Mouse (Mus musculus): ENCODE data around the gene Mcidas.

Gene Mcidas

GRCm38 (mm10) chr13:112993531-112994152 lies at the start of gene Mcidas:
Gene Mcidas, plus strand, starts transcription at chr13:112993845.
- no peak for DNase-seq (ENCODE audit: low read depth in 1 of 2, low spot score in 2 of 2)

GRCm38 (mm10) chr13:112945312-112945711 lies 48.3 kb upstream of the Mcidas start:
- DNase-seq (ENCODE audit: low read depth in 1 of 2, low spot score in 2 of 2) = no peak

DNA sequence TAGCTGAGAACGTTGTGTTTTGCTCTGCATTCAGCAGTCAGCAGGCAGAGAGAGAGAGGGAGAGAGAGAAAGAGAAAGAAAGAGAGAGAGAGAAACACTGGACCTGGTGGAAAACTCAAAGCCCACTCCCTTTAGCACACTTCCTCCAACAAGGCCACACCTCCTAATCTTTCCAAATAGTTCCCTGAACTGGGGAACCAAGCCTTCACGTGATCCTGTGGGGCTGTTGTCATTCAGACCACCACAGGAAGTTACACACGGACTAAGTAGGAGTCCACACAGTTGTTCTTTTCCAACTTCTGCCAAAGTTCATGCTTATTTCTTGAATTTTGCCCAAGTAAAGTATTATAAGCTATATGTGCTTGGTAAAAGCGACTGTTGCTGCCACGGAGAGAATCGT lies 47.7 kb upstream of the Mcidas start:
- DNase-seq (ENCODE audit: low read depth in 1 of 2, low spot score in 2 of 2) = no peak

- no peak for DNase-seq (ENCODE audit: low read depth in 1 of 2, low spot score in 2 of 2)
These were observed 39.6 kb upstream of the Mcidas start for GRCm38 (mm10) chr13:112954067-112954466.

- no peak for DNase-seq (ENCODE audit: low read depth in 1 of 2, low spot score in 2 of 2)
These were observed 30.6 kb upstream of the Mcidas start for GRCm38 (mm10) chr13:112963081-112963480.

GRCm38 (mm10) chr13:112964421-112964820 lies 29.2 kb upstream of the Mcidas start:
- DNase-seq (ENCODE audit: low read depth in 1 of 2, low spot score in 2 of 2) = no peak

- no peak for DNase-seq (ENCODE audit: low read depth in 1 of 2, low spot score in 2 of 2)
These were observed 26.4 kb upstream of the Mcidas start for GRCm38 (mm10) chr13:112967267-112967666.

DNA sequence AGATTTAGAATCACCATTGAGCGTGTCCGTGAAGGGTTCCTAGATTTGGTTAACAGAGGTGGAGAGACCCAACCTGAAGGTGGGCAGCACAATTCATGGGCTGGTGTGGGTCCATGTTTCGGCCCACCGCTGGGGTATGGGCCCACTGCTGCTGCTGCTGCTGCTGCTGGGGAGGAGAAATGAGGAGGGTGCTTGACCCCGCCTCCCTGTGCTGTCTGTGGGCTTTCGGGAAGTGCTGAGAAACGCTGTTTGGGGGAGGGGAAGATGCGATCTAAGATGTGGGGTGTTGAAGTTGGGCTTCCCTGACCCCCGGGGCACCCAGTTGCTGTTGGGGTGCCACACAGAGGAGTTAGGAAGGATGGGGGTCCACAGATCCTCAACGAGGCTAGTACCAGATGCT lies 16.9 kb upstream of the Mcidas start:
- no peak for DNase-seq (ENCODE audit: low read depth in 1 of 2, low spot score in 2 of 2)

DNA sequence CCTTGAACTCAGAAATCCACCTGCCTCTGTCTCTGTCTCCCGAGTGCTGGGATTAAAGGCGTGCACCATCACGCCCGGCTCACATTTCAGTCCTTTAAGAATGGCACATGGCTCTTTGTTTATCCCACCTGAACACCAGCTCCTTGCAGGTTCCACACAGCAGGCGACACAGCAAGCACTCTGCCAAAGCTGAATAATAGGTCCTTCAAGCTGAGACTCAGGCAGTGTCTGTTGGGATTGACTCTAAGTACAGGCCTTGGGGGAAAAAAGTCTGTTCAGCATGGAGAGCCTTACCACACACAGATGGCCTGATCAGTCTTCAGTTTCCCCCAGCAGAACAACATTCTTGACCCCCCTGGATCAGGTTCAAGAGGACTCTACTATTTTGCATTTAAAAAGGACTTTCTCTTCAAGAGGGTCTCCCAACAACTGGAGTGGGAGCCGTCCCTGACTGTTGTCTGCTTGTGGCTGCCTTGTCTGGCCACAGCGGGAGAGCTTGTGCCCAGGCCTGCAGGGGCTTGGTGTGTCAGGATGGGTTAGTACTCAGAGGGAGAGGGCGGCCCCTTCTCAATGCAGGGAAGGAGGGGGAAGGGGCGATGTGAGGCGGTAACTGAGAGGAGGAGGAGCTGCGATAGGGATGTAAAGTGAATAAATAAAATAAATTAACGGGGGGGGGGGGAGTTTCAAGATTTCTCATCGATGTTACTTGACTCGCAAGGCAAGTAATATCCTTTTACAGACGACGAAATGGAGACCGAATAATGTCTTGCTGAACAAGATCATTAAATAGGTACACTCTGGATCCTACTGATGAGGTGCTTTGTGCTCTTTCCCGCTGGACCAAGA lies 7.8 kb upstream of the Mcidas start:
- DNase-seq (ENCODE audit: low read depth in 1 of 2, low spot score in 2 of 2) = no peak

DNA sequence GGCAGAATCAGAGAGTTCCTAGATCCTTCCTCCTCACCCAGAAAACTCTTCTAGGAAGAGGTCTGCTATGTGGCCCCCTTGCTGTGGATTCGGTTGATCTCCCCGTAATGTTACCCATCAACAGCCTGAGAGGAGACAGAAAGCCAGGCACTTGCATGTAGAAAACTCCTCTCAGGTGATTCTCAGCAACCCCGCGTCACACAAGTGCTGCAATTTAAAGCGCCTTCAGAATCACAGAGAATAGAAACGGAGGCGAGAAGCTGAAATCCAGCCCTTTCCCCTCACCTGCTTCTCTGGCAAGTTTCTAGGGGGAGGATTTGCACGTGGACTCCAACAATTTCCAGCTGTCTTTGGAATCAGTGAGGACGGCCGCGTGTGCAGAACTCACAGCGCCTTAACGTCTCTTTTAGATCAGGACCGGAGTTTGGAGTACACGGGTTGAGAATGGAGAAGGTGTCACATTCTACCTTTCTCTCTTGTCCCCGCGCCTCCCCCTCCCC lies 7.1 kb upstream of the Mcidas start:
- DNase-seq (ENCODE audit: low read depth in 1 of 2, low spot score in 2 of 2) = no peak

GRCm38 (mm10) chr13:112987532-112987943 lies 6.1 kb upstream of the Mcidas start, which contains the start of gene Ccno:
Gene Ccno, plus strand, starts transcription at chr13:112987802.
- DNase-seq (ENCODE audit: low read depth in 1 of 2, low spot score in 2 of 2) = peak in 1 of 2 experiments; percentile 62

DNA sequence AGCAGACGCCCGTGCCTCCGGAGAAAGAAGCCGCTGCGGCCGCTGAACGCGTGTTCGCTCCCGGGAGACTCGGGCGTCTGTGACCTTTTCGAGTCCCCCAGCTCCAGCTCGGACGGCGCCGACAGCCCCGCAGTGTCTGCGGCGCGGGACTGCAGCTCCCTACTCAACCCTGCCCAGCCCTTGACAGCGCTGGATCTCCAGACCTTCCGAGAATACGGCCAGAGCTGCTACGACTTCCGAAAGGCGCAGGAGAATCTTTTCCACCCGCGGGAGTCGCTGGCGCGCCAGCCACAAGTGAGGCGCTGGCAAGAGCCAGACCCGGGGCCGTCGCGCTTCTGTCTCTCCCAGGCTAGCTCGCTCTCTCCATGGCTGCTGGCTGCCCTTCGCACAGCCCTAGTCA lies 5.7 kb upstream of the Mcidas start:
- DNase-seq (ENCODE audit: low read depth in 1 of 2, low spot score in 2 of 2) = no peak

DNA sequence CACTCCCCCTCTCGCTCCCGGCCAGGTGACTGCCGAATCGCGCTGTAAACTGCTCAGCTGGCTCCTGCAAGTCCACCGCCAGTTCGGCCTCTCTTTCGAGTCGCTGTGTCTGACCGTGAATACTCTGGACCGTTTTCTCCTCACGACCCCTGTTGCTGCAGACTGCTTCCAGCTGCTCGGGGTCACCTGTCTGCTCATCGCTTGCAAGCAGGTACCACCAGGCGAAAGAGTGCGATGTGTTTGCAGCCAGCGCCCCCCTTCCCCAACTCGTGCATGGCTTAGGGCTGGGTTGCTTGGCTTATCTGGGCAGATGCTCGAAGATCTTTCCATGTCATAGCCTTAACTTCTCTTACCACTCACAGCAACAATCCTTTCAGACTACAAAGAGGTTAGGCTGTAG lies 4.8 kb upstream of the Mcidas start:
- no peak for DNase-seq (ENCODE audit: low read depth in 1 of 2, low spot score in 2 of 2)

DNA sequence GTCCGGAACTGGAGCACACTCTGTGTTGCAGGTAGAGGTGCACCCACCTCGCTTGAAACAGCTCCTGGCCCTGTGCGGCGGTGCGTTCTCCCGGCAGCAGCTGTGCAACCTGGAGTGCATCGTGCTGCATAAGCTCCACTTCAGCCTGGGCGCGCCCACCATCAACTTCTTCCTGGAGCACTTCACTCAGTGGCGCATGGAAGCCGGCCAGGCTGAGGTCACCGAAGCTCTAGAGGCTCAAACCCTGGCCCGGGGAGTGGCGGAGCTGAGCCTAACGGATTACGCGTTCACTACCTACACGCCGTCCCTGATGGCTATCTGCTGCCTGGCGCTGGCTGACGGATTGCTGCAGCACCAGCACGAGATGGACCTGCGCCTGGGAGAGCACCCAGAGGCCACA lies 4.1 kb upstream of the Mcidas start:
- no peak for DNase-seq (ENCODE audit: low read depth in 1 of 2, low spot score in 2 of 2)

DNA sequence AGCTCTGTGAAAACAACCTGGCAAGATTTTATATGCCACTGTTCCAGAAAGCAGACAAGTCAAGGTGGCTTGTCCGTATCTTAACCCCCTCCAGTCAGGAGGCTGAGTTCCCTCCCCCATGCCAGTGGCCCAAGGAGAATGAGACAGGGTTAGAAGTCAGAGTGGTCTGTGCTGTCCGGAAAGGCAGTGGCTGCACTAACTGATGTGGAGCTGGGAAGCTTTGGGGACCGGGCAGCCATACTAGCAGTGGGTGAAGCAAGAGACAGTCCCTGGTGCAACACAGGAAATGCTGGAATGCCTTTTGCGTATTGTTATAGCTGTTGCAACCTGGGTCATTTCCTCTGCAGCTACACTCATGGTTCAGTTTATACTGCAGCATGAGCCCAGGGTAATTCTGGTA lies 3.3 kb upstream of the Mcidas start:
- DNase-seq (ENCODE audit: low read depth in 1 of 2, low spot score in 2 of 2) = no peak

- DNase-seq (ENCODE audit: low read depth in 1 of 2, low spot score in 2 of 2) = no peak
These were observed 546 bp downstream of the Mcidas start for GRCm38 (mm10) chr13:112994191-112994590.

GRCm38 (mm10) chr13:112996407-112996806 lies 2.8 kb downstream of the Mcidas start:
- DNase-seq (ENCODE audit: low read depth in 1 of 2, low spot score in 2 of 2) = no peak

GRCm38 (mm10) chr13:112997369-112997768 lies 3.7 kb downstream of the Mcidas start:
- DNase-seq (ENCODE audit: low read depth in 1 of 2, low spot score in 2 of 2) = no peak

- DNase-seq (ENCODE audit: low read depth in 1 of 2, low spot score in 2 of 2) = no peak
These were observed 5.0 kb downstream of the Mcidas start for GRCm38 (mm10) chr13:112998427-112999201.

DNA sequence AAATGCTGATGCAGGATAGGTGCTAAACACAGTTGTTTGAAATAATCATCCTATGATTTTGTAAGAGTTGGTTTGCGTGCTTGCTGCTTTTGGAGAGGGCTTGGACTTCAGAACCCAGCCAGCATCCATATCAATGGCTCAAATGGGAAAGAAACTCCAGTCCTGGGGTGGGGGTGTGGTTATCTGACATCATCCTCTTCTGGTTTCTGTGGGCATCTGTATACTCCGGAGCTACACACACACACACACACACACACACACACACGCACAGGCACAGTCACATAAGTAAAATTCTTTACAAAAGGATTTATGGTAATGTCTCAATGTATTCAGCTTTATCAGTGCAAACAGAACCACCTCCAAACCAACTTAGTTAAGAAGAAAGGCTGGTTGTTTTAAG lies 6.4 kb downstream of the Mcidas start:
- DNase-seq (ENCODE audit: low read depth in 1 of 2, low spot score in 2 of 2) = no peak

GRCm38 (mm10) chr13:113000576-113001318 lies 7.1 kb downstream of the Mcidas start:
- no peak for DNase-seq (ENCODE audit: low read depth in 1 of 2, low spot score in 2 of 2)
